In genomic region chr11:69034585-69034984, GRCm38 (mm10) we compare ENCODE assay signal across 26 mouse cellular contexts. TPM values are rescaled to one million over a fixed set of nuclear protein-coding genes. Genes with fewer than 3 reads are reported as not detected.
DNase-seq lines count a peak whose midpoint lies in the region; ATAC-seq and TF ChIP-seq lines count a peak whose summit lies in the region.
"Had no signal": no experiment of that assay in that cellular context is flagged by ENCODE, and none has a peak within 500 bp of the region (broad histone marks: within the 10 kb centered on the region; RNA-seq: fewer than 3 reads in every experiment).

No protein-coding gene starts in this region.

- no peaks in the 10 kb centered on the region for H3K9me3 ChIP-seq in liver, embryonic 12.5 days (replicated peaks)
- H3K9me3 ChIP-seq: embryonic facial prominence, embryonic 12.5 days; embryonic facial prominence, embryonic 15.5 days; heart, embryonic 12.5 days; heart, embryonic 15.5 days; hindbrain, embryonic 10.5 days; hindbrain, embryonic 13.5 days; intestine, embryonic 15.5 days had no signal

- 93% methylated on average over 3 of the region's 3 CpGs for WGBS in spleen, adult 2 months
- 78% methylated on average over 3 of the region's 3 CpGs for WGBS in liver, embryonic 12.5 days (ENCODE audit: insufficient replicate concordance)

- ATAC-seq in liver, embryonic 12.5 days: no peak
- ATAC-seq: forebrain, embryonic 14.5 days; forebrain, postnatal 0 days; hindbrain, embryonic 16.5 days; intestine, embryonic 15.5 days; Patski had no signal

- H3K36me3 ChIP-seq in spleen, adult 2 months (ENCODE audit: control insufficient read depth, insufficient read depth, low read length): peaks cover 1% of the 10 kb centered on the region; the same call in 1 of the 2 replicates
- H3K36me3 ChIP-seq in liver, embryonic 12.5 days: peaks cover 64% of the 10 kb centered on the region

- peaks cover 10% of the 10 kb centered on the region for H3K4me1 ChIP-seq in spleen, adult 2 months (ENCODE audit: control insufficient read depth, insufficient read depth, insufficient read length)
- peaks cover 42% of the 10 kb centered on the region for H3K4me1 ChIP-seq in bone marrow macrophage, adult 2 months (ENCODE audit: control insufficient read depth, insufficient read depth, low read length)
- peaks cover 32% of the 10 kb centered on the region for H3K4me1 ChIP-seq in liver, embryonic 12.5 days

- no peak for DNase-seq in spleen, adult 2 months (ENCODE audit: low read depth in 1 of 2, low spot score in 2 of 2)
- DNase-seq in spleen, adult 18-20 months: no peak
- DNase-seq in ES-CJ7 (ENCODE audit: low read depth, low spot score): peak; percentile 30
- no peak for DNase-seq in adrenal gland, adult 18-20 months (ENCODE audit: low spot score in 2 of 2)
- DNase-seq: adrenal gland, adult 2 months; adrenal gland, postnatal 14 days; cerebellum, adult 2 months; cerebellum, postnatal 25 days; forebrain, postnatal 0 days; gastrocnemius, postnatal 25 days; heart, adult 18-20 months; heart, postnatal 10 days; heart, postnatal 36 days; kidney, adult 11 months had no signal

- no peak overlapping the region for H3K4me2 ChIP-seq in liver, embryonic 12.5 days
- H3K4me2 ChIP-seq: embryonic facial prominence, embryonic 12.5 days; embryonic facial prominence, embryonic 15.5 days; heart, embryonic 12.5 days; heart, embryonic 15.5 days; hindbrain, embryonic 13.5 days; intestine, embryonic 15.5 days had no signal

- H3K4me3 ChIP-seq in spleen, adult 2 months (ENCODE audit: extremely low read depth, insufficient read depth, insufficient read length): no peak overlapping the region
- H3K4me3 ChIP-seq in bone marrow macrophage, adult 2 months (ENCODE audit: insufficient read depth, low read length): no peak overlapping the region
- H3K4me3 ChIP-seq in liver, embryonic 12.5 days: no peak overlapping the region
- H3K4me3 ChIP-seq: embryonic facial prominence, embryonic 12.5 days; embryonic facial prominence, embryonic 15.5 days; heart, embryonic 12.5 days; heart, embryonic 15.5 days; hindbrain, embryonic 10.5 days; hindbrain, embryonic 13.5 days; intestine, embryonic 15.5 days had no signal

- no peak for TF ChIP-seq POLR2A in spleen, adult 2 months (IDR thresholded peaks at IDR 0.05; ENCODE audit: low read depth, low read length)
- no peak for TF ChIP-seq POLR2A in bone marrow macrophage, adult 2 months (IDR thresholded peaks at IDR 0.05; ENCODE audit: borderline replicate concordance, low read depth, low read length)

- no peak overlapping the region for H3K9ac ChIP-seq in liver, embryonic 12.5 days
- H3K9ac ChIP-seq: embryonic facial prominence, embryonic 12.5 days; embryonic facial prominence, embryonic 15.5 days; forebrain, postnatal 0 days; heart, embryonic 12.5 days; heart, embryonic 15.5 days; hindbrain, embryonic 13.5 days; intestine, embryonic 15.5 days had no signal

- H3K27me3 ChIP-seq in spleen, adult 2 months (ENCODE audit: control insufficient read depth, insufficient read depth, low read length): no peaks in the 10 kb centered on the region
- H3K27me3 ChIP-seq in liver, embryonic 12.5 days (replicated peaks): no peaks in the 10 kb centered on the region
- H3K27me3 ChIP-seq: embryonic facial prominence, embryonic 12.5 days; embryonic facial prominence, embryonic 15.5 days; heart, embryonic 12.5 days; heart, embryonic 15.5 days; hindbrain, embryonic 13.5 days; intestine, embryonic 15.5 days; Patski had no signal

- TF ChIP-seq CTCF in spleen, adult 2 months (IDR thresholded peaks at IDR 0.05; ENCODE audit: extremely low read depth, insufficient read depth, insufficient read length, insufficient replicate concordance): no peak
- TF ChIP-seq CTCF in bone marrow macrophage, adult 2 months (IDR thresholded peaks at IDR 0.05; ENCODE audit: low read depth, low read length): no peak

- H3K27ac ChIP-seq in spleen, adult 2 months (ENCODE audit: insufficient read depth, low read length): peak overlapping the region; percentile 1; the same call in 1 of the 2 replicates
- H3K27ac ChIP-seq in bone marrow macrophage, adult 2 months (ENCODE audit: insufficient read depth, low read depth, low read length): peak overlapping the region; percentile 14; the same call in 1 of the 2 replicates
- no peak overlapping the region for H3K27ac ChIP-seq in liver, embryonic 12.5 days
- H3K27ac ChIP-seq: embryonic facial prominence, embryonic 15.5 days; intestine, embryonic 15.5 days had no signal

RNA-seq across cellular contexts. Expression of gene Aurkb, which starts 10.9 kb away (rescaled TPM):
- 41.4 and 42.9 TPM in 2 replicates for polyA plus RNA-seq in spleen, adult 2 months (2012; rRNA removed)
- polyA plus RNA-seq in bone marrow macrophage, adult 2 months (2012; ENCODE audit: insufficient read depth, insufficient read length, missing spikeins): 52.8 and 53.9 TPM in 2 replicates
- total RNA-seq in adrenal gland, adult 18-20 months (2021): 1 to 10 TPM; 1.4 to 1.9 TPM
- polyA plus RNA-seq in liver, embryonic 12.5 days (2016; fragmentation: Nextera tagmentation; extraction: Ambion mirVana): 142 TPM in 2 replicates

RNA-seq across cellular contexts. Expression of gene Ctc1, which starts 18.9 kb away (rescaled TPM):
- 27.2 and 30.4 TPM in 2 replicates for polyA plus RNA-seq in spleen, adult 2 months (2012; rRNA removed)
- polyA plus RNA-seq in bone marrow macrophage, adult 2 months (2012; ENCODE audit: insufficient read depth, insufficient read length, missing spikeins): 41.4 and 44.2 TPM in 2 replicates
- total RNA-seq in adrenal gland, adult 18-20 months (2021): 10 to 100 TPM; 20.3 to 28.9 TPM
- polyA plus RNA-seq in liver, embryonic 12.5 days (2016; fragmentation: Nextera tagmentation; extraction: Ambion mirVana): 31.4 and 34.2 TPM in 2 replicates

RNA-seq across cellular contexts. Expression of gene Borcs6, which starts 24.9 kb away (rescaled TPM):
- polyA plus RNA-seq in spleen, adult 2 months (2012; rRNA removed): 16.7 and 23.7 TPM in 2 replicates
- polyA plus RNA-seq in bone marrow macrophage, adult 2 months (2012; ENCODE audit: insufficient read depth, insufficient read length, missing spikeins): 30.5 and 36.9 TPM in 2 replicates
- 10 to 100 TPM; 23.7 to 23.9 TPM for total RNA-seq in adrenal gland, adult 18-20 months (2021)
- 5.3 and 6.1 TPM in 2 replicates for polyA plus RNA-seq in liver, embryonic 12.5 days (2016; fragmentation: Nextera tagmentation; extraction: Ambion mirVana)

RNA-seq across cellular contexts. Expression of gene Pfas, which starts 26.3 kb away (rescaled TPM):
- 14.0 and 16.8 TPM in 2 replicates for polyA plus RNA-seq in spleen, adult 2 months (2012; rRNA removed)
- 9.8 and 10.3 TPM in 2 replicates for polyA plus RNA-seq in bone marrow macrophage, adult 2 months (2012; ENCODE audit: insufficient read depth, insufficient read length, missing spikeins)
- total RNA-seq in adrenal gland, adult 18-20 months (2021): 10 to 100 TPM; 26.4 to 30.4 TPM
- polyA plus RNA-seq in liver, embryonic 12.5 days (2016; fragmentation: Nextera tagmentation; extraction: Ambion mirVana): 42.2 and 44.4 TPM in 2 replicates

RNA-seq across cellular contexts. Expression of gene Tmem107, which starts 36.0 kb away (rescaled TPM):
- 7.0 and 14.6 TPM in 2 replicates for polyA plus RNA-seq in spleen, adult 2 months (2012; rRNA removed)
- polyA plus RNA-seq in bone marrow macrophage, adult 2 months (2012; ENCODE audit: insufficient read depth, insufficient read length, missing spikeins): 9.8 and 14.6 TPM in 2 replicates
- 10 to 100 TPM in 1 of 2 experiments, 1 to 10 TPM in 1; 8.1 to 11.9 TPM for total RNA-seq in adrenal gland, adult 18-20 months (2021)
- 32.0 and 34.8 TPM in 2 replicates for polyA plus RNA-seq in liver, embryonic 12.5 days (2016; fragmentation: Nextera tagmentation; extraction: Ambion mirVana)
